Mouse (Mus musculus) liver, adult (tissue): ENCODE measurements around the gene Gm28998.
"Not testable (repeated sequence)": the region's sequence is repeated elsewhere in the genome, so short reads cannot be mapped to it uniquely, and the experiment has no call there.

ENCODE experiments used
- GATA4 ChIP-seq: IDR thresholded peaks from 2 replicates; pipeline ENCODE4 v1.6.1; 2014; ENCODE audit warnings: mild to moderate bottlenecking, low read length; ENCODE audit not compliant: insufficient replicate concordance

The Gm28998 gene

GRCm38 (mm10) chrY:7253487-7253886, at the start of gene Gm28998:
Gene Gm28998, plus strand, starts transcription at chrY:7253787.
- TF ChIP-seq GATA4 = not testable (repeated sequence)
